Mouse (Mus musculus) left cerebral cortex, adult 18-20 months (tissue): ENCODE data around the gene Cnr1. TPM values are rescaled to one million over a fixed set of nuclear protein-coding genes. Genes with fewer than 3 reads are reported as not detected.

Source experiments
- DNase-seq, 2 experiments: peaks; one replicate each; pipeline ENCODE4 v3.0.0; 2021 to 2022; ENCODE audit warnings: low spot score in 2 of 2, mixed read lengths in 1 of 2
- total RNA-seq, 2 experiments: library from RNA; stranded (reverse); gene quantifications; 2 replicates each; pipeline ENCODE4 v1.2.3; 2021

Gene Cnr1
- total RNA-seq, 2 experiments from 2014 or later = 125 to 129 TPM

- DNase-seq = no peak
These were observed 4.1 kb downstream of the Cnr1 start for GRCm38 (mm10) chr4:33928450-33928849.

- DNase-seq = no peak
These were observed 7.0 kb downstream of the Cnr1 start for GRCm38 (mm10) chr4:33931347-33931746.

GRCm38 (mm10) chr4:33941557-33941956, 17.2 kb downstream of the Cnr1 start:
- DNase-seq = no peak

- no peak for DNase-seq
These were observed 19.5 kb downstream of the Cnr1 start for GRCm38 (mm10) chr4:33943936-33944335.

GRCm38 (mm10) chr4:33945742-33946141, 21.3 kb downstream of the Cnr1 start:
- no peak for DNase-seq

- no peak for DNase-seq
These were observed 23.2 kb downstream of the Cnr1 start for GRCm38 (mm10) chr4:33947584-33947983.

- DNase-seq = no peak
These were observed 33.0 kb downstream of the Cnr1 start for GRCm38 (mm10) chr4:33957398-33957797.

GRCm38 (mm10) chr4:33958515-33958914, 34.1 kb downstream of the Cnr1 start:
- no peak for DNase-seq

GRCm38 (mm10) chr4:33959841-33960240, 35.4 kb downstream of the Cnr1 start:
- no peak for DNase-seq

- no peak for DNase-seq
These were observed 46.3 kb downstream of the Cnr1 start for GRCm38 (mm10) chr4:33970726-33971125.

- DNase-seq = no peak
These were observed 64.2 kb downstream of the Cnr1 start for GRCm38 (mm10) chr4:33988466-33989089.

GRCm38 (mm10) chr4:33992687-33993086, 68.3 kb downstream of the Cnr1 start:
- no peak for DNase-seq

GRCm38 (mm10) chr4:33996382-33996781, 72.0 kb downstream of the Cnr1 start:
- no peak for DNase-seq

Other genes starting within 250 kb of the Cnr1 start
- gene Spaca1, start 125.6 kb downstream of the Cnr1 start, total RNA-seq = not detected